Mouse (Mus musculus): Measurements from ENCODE around the gene Phactr3. TPM values are rescaled to one million over a fixed set of nuclear protein-coding genes. Genes with fewer than 3 reads are reported as not detected.
A peak's percentile ranks its signal among the peaks of the same experiment; 100 is the strongest.

The Phactr3 gene
- polyA plus RNA-seq, 1 experiment from 2014 or later, result 71.8 TPM

DNA sequence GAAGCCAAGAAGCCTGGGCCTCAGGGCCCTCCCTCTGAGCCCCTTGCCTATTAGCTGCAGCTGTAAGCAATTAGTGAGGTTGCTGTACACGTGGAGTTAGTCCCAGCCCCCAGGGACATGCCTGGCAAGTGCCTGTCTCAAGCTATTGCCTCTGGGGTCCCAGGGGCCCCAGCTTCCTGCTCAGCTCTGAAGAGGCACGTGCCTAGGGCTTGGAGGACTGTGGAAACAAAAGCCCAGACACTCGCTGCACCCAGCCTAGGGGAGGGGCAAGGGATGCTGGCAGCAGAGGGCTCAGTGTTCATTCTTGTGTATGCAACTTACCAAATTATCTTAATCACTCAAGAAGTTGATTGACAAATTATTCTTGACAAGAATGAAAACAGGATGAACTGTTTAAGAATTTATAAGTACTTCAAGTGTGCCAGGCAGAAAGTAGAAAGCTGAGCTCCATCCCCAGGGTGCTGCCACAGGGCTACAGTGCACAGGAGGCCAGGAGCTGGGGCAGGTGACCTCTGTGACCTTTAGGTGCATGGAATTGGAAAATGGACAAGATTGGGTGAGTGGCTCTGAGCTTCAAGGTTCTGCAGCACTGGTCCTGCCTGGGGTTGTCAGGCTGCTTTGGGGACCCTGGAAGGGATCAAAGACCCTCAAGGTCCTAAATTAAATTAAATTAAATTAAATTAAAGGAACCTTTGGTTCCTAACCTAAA, 138.5 kb downstream of the Phactr3 start:
- H3K36me3 ChIP-seq (ENCODE audit: control insufficient read depth, insufficient read depth), result peaks cover 5% of the 10 kb centered on the region; the same call in 1 of the 2 replicates
- WGBS, result 0% methylated on average over 3 of the region's 3 CpGs
- H3K4me1 ChIP-seq (replicated peaks; ENCODE audit: control insufficient read depth, insufficient read depth, low read length), result peaks cover 12% of the 10 kb centered on the region
- H3K27ac ChIP-seq (ENCODE audit: low read length), result peak overlapping the region; percentile 56; the same call in 1 of the 2 replicates
- ATAC-seq, result peak; percentile 90
- no peak overlapping the region for H3K4me3 ChIP-seq (replicated peaks; ENCODE audit: low read length)
- no peaks in the 10 kb centered on the region for H3K27me3 ChIP-seq (replicated peaks; ENCODE audit: control insufficient read depth, insufficient read depth, low read length)
- no peak overlapping the region; the same call in 1 of the 2 replicates for H3K9ac ChIP-seq (replicated peaks; ENCODE audit: low read depth, low read length)
- no peaks in the 10 kb centered on the region for H3K9me3 ChIP-seq (ENCODE audit: control insufficient read depth, low read length)
- no peak overlapping the region for H3K4me2 ChIP-seq (ENCODE audit: low read length)

DNA sequence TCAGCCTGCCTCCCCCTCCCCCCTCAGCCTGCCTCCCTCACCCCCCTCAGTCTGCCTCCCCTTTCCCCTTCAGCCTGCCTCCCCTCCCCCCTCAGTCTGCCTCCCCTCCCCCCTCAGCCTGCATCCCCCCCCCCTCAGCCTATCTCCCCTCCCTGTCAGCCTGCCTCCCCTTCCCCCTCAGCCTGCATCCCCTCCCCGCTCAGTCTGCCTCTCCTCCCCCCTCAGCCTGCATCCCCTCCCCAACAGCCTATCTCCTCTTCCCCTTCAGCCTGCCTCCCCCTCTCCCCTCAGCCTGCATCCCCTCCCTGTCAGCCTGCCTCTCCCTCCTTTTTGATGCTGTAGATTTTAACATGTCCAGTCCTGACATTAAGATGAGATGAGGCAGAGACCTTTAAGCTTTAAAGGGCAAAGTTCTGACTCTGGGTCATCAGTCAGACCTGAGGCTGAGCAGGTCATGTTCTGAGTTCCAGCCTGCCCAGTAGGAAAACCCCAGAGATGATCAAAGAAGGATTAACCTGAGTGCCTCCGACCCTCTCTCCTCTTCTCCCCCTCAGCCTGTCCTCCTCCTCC, 139.3 kb downstream of the Phactr3 start:
- Histone ChIP-seq H3K27me3 (replicated peaks; ENCODE audit: control insufficient read depth, insufficient read depth, low read length) (no peaks in the 10 kb centered on the region), H3K9ac (replicated peaks; ENCODE audit: low read depth, low read length) (no peak overlapping the region), H3K27ac (ENCODE audit: low read length) (no peak overlapping the region), H3K9me3 (ENCODE audit: control insufficient read depth, low read length) (no peaks in the 10 kb centered on the region), H3K4me3 (replicated peaks; ENCODE audit: low read length) (no peak overlapping the region), H3K4me1 (replicated peaks; ENCODE audit: control insufficient read depth, insufficient read depth, low read length) (peaks cover 12% of the 10 kb centered on the region), H3K36me3 (ENCODE audit: control insufficient read depth, insufficient read depth) (peaks cover 5% of the 10 kb centered on the region; the same call in 1 of the 2 replicates), H3K4me2 (ENCODE audit: low read length) (no peak overlapping the region)
- WGBS, result 0% methylated on average over 1 of the region's 2 CpGs
- no peak for ATAC-seq

DNA sequence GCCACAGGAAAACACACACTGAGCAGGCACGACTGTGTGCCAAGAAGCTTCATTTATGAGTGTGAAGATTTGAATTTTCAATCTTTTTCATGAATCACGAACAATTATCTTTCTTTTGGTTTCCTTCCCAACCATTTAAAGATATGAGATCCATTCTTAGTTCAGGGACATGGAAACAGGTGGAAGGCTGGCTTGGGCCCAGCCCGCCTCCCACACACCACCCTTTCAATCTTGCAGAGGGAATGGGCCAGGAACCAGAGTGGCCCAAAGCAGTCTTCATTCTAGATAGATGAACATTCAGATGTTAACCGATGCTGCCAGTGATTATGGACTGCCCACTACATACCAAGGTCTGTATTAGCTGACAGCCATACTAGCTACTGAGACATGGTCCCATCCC, 144.3 kb downstream of the Phactr3 start:
- Histone ChIP-seq H3K9me3 (ENCODE audit: control insufficient read depth, low read length) (no peaks in the 10 kb centered on the region), H3K27ac (ENCODE audit: low read length) (no peak overlapping the region), H3K9ac (replicated peaks; ENCODE audit: low read depth, low read length) (no peak overlapping the region), H3K27me3 (replicated peaks; ENCODE audit: control insufficient read depth, insufficient read depth, low read length) (no peaks in the 10 kb centered on the region), H3K36me3 (ENCODE audit: control insufficient read depth, insufficient read depth) (peaks cover 5% of the 10 kb centered on the region; the same call in 1 of the 2 replicates), H3K4me3 (replicated peaks; ENCODE audit: low read length) (no peak overlapping the region), H3K4me1 (replicated peaks; ENCODE audit: control insufficient read depth, insufficient read depth, low read length) (peaks cover 4% of the 10 kb centered on the region; the same call in 1 of the 2 replicates), H3K4me2 (ENCODE audit: low read length) (no peak overlapping the region)
- WGBS, result 85% methylated on average over 4 of the region's 4 CpGs
- no peak for ATAC-seq

GRCm38 (mm10) chr2:178264389-178264788, 145.6 kb downstream of the Phactr3 start:
- peaks cover 4% of the 10 kb centered on the region; the same call in 1 of the 2 replicates for H3K4me1 ChIP-seq (replicated peaks; ENCODE audit: control insufficient read depth, insufficient read depth, low read length)
- no peak overlapping the region for H3K4me3 ChIP-seq (replicated peaks; ENCODE audit: low read length)
- H3K4me2 ChIP-seq (ENCODE audit: low read length), result no peak overlapping the region
- no peaks in the 10 kb centered on the region for H3K27me3 ChIP-seq (replicated peaks; ENCODE audit: control insufficient read depth, insufficient read depth, low read length)
- no peaks in the 10 kb centered on the region for H3K9me3 ChIP-seq (ENCODE audit: control insufficient read depth, low read length)
- H3K27ac ChIP-seq (ENCODE audit: low read length), result no peak overlapping the region
- H3K9ac ChIP-seq (replicated peaks; ENCODE audit: low read depth, low read length), result no peak overlapping the region
- ATAC-seq, result peak; percentile 87
- 7% methylated on average over 8 of the region's 8 CpGs for WGBS
- H3K36me3 ChIP-seq (ENCODE audit: control insufficient read depth, insufficient read depth), result peaks cover 5% of the 10 kb centered on the region; the same call in 1 of the 2 replicates

- no peak overlapping the region for H3K27ac ChIP-seq (ENCODE audit: low read length)
- peaks cover 4% of the 10 kb centered on the region; the same call in 1 of the 2 replicates for H3K4me1 ChIP-seq (replicated peaks; ENCODE audit: control insufficient read depth, insufficient read depth, low read length)
- ATAC-seq, result no peak
- H3K4me2 ChIP-seq (ENCODE audit: low read length), result no peak overlapping the region
- 26% methylated on average over 2 of the region's 2 CpGs for WGBS
- H3K36me3 ChIP-seq (ENCODE audit: control insufficient read depth, insufficient read depth), result peaks cover 5% of the 10 kb centered on the region; the same call in 1 of the 2 replicates
- H3K4me3 ChIP-seq (replicated peaks; ENCODE audit: low read length), result no peak overlapping the region
- H3K27me3 ChIP-seq (replicated peaks; ENCODE audit: control insufficient read depth, insufficient read depth, low read length), result no peaks in the 10 kb centered on the region
- H3K9ac ChIP-seq (replicated peaks; ENCODE audit: low read depth, low read length), result no peak overlapping the region
- no peaks in the 10 kb centered on the region for H3K9me3 ChIP-seq (ENCODE audit: control insufficient read depth, low read length)
Measured at GRCm38 (mm10) chr2:178265454-178265853, 146.7 kb downstream of the Phactr3 start.

DNA sequence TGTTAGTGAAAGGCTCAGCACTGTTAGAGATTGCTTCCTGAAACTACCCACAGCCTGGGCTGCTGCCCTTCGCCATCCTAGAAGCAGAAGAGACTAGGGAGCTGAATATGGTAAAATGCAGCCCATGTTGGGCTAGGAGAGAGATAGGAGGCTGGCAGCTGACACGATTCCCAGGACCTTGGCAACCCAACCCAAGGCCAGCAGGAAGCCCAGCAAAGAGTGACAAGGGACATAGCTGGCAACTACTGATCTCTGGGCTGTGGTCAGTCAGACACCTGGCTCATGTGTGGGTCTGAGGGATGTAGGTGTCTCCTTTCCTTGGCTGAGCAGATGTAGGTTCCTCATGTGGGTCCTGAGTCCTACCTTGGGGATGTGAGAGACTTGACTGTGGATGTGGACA, 152.0 kb downstream of the Phactr3 start:
- Histone ChIP-seq H3K9me3 (ENCODE audit: control insufficient read depth, low read length) (no peaks in the 10 kb centered on the region), H3K27ac (ENCODE audit: low read length) (no peak overlapping the region), H3K36me3 (ENCODE audit: control insufficient read depth, insufficient read depth) (no peaks in the 10 kb centered on the region), H3K4me1 (replicated peaks; ENCODE audit: control insufficient read depth, insufficient read depth, low read length) (0 out of 2 replicates have a peak, but pooled peaks cover 3% of the 10 kb centered on the region), H3K4me2 (ENCODE audit: low read length) (no peak overlapping the region), H3K4me3 (replicated peaks; ENCODE audit: low read length) (no peak overlapping the region), H3K27me3 (replicated peaks; ENCODE audit: control insufficient read depth, insufficient read depth, low read length) (no peaks in the 10 kb centered on the region), H3K9ac (replicated peaks; ENCODE audit: low read depth, low read length) (no peak overlapping the region)
- WGBS, result 73% methylated on average over 2 of the region's 2 CpGs
- ATAC-seq, result no peak

GRCm38 (mm10) chr2:178272350-178272749, 153.6 kb downstream of the Phactr3 start:
- no peak overlapping the region for H3K27ac ChIP-seq (ENCODE audit: low read length)
- no peak overlapping the region for H3K9ac ChIP-seq (replicated peaks; ENCODE audit: low read depth, low read length)
- no peak for ATAC-seq
- H3K4me1 ChIP-seq (replicated peaks; ENCODE audit: control insufficient read depth, insufficient read depth, low read length), result 0 out of 2 replicates have a peak, but pooled peaks cover 3% of the 10 kb centered on the region
- no peak overlapping the region for H3K4me2 ChIP-seq (ENCODE audit: low read length)
- WGBS, result 72% methylated on average over 4 of the region's 4 CpGs
- no peak overlapping the region for H3K4me3 ChIP-seq (replicated peaks; ENCODE audit: low read length)
- no peaks in the 10 kb centered on the region for H3K9me3 ChIP-seq (ENCODE audit: control insufficient read depth, low read length)
- H3K27me3 ChIP-seq (replicated peaks; ENCODE audit: control insufficient read depth, insufficient read depth, low read length), result no peaks in the 10 kb centered on the region
- H3K36me3 ChIP-seq (ENCODE audit: control insufficient read depth, insufficient read depth), result no peaks in the 10 kb centered on the region

DNA sequence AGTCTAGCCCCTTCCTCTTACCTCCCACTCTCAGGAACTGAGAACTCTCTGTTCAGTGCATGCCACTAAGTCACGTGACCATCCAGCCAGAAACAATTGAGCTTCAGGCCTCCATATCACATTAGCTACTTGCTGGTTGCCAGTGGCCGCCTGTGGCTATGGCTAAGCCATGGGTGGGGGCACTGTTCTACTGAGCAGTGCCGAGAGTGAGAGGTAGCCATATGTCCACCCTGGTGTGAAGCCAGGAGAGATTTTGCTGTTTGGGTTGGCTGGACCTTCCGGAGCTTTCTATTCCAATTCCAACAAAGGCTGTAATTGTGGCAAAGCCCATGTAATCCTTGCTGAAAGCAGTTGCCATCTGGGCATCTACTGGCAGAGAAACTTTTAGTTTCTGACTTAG, 155.4 kb downstream of the Phactr3 start:
- ATAC-seq, result peak; percentile 43; the same call in 1 of the 2 replicates

GRCm38 (mm10) chr2:178277206-178277605, 158.4 kb downstream of the Phactr3 start:
- Histone ChIP-seq H3K27ac (ENCODE audit: low read length) (no peak overlapping the region), H3K4me2 (ENCODE audit: low read length) (no peak overlapping the region), H3K27me3 (replicated peaks; ENCODE audit: control insufficient read depth, insufficient read depth, low read length) (no peaks in the 10 kb centered on the region), H3K4me1 (replicated peaks; ENCODE audit: control insufficient read depth, insufficient read depth, low read length) (0 out of 2 replicates have a peak, but pooled peaks cover 3% of the 10 kb centered on the region), H3K36me3 (ENCODE audit: control insufficient read depth, insufficient read depth) (no peaks in the 10 kb centered on the region), H3K4me3 (replicated peaks; ENCODE audit: low read length) (no peak overlapping the region), H3K9ac (replicated peaks; ENCODE audit: low read depth, low read length) (no peak overlapping the region), H3K9me3 (ENCODE audit: control insufficient read depth, low read length) (no peaks in the 10 kb centered on the region)
- ATAC-seq, result no peak
- 14% methylated on average over 6 of the region's 6 CpGs for WGBS

More for the DNA sequence above, 155.4 kb downstream of the Phactr3 start:
- H3K9me3 ChIP-seq (ENCODE audit: control insufficient read depth, low read length), result no peaks in the 10 kb centered on the region
- no peak overlapping the region for H3K27ac ChIP-seq (ENCODE audit: low read length)
- no peak overlapping the region for H3K9ac ChIP-seq (replicated peaks; ENCODE audit: low read depth, low read length)
- H3K27me3 ChIP-seq (replicated peaks; ENCODE audit: control insufficient read depth, insufficient read depth, low read length), result no peaks in the 10 kb centered on the region
- no peak overlapping the region for H3K4me3 ChIP-seq (replicated peaks; ENCODE audit: low read length)
- no peaks in the 10 kb centered on the region for H3K36me3 ChIP-seq (ENCODE audit: control insufficient read depth, insufficient read depth)
- H3K4me2 ChIP-seq (ENCODE audit: low read length), result no peak overlapping the region
- 0 out of 2 replicates have a peak, but pooled peaks cover 3% of the 10 kb centered on the region for H3K4me1 ChIP-seq (replicated peaks; ENCODE audit: control insufficient read depth, insufficient read depth, low read length)
- WGBS, result 58% methylated on average over 4 of the region's 4 CpGs
